Mouse (Mus musculus): ENCODE measurements around the gene Slc25a44. TPM values are rescaled to one million over a fixed set of nuclear protein-coding genes. Genes with fewer than 3 reads are reported as not detected.

Gene Slc25a44
- polyA plus RNA-seq, 1 experiment = 25.4 TPM

DNA sequence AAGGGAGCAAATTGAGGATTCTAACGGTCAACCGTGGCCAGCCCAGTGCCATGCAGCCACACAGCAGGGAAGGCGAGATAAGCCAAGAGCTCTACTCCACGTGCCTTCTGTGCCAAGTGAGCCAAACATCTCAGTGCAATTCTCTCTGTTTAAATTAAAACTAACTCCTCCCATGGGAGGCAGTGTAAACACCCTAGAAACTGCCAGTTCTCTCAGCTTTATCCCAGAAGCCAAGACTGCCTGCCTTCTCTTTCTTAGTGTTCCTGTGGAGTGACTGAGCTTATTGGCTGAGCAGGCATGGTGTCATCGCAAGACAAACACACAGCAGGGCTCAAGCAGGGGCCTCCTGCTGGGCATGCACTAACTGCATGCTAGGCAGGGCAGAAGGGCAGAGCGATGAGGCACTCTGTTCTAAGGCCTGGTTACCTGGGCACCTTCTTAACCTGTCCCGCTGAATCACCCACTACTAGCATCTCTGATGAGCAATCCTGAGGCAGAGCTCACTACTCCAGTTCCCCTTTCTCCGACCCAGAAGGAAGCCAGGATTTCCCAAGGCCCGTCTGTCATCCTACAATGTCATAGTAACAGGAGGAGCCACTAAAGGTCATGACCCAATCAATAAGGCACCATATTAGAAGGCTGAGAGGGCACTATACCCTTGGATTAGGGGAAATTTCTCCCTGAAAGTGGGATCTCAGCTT, 2.8 kb downstream of the Slc25a44 start:
- 33% methylated on average over 9 of the region's 9 CpGs for WGBS

GRCm38 (mm10) chr3:88420771-88421170, 4.2 kb downstream of the Slc25a44 start:
- peaks cover 4% of the 10 kb centered on the region; the same call in 1 of the 2 replicates for H3K4me1 ChIP-seq (ENCODE audit: control insufficient read depth, insufficient read depth, low read length)
- TF ChIP-seq CTCF (IDR thresholded peaks at IDR 0.05; ENCODE audit: insufficient read depth, low read length) (no peak), POLR2A (IDR thresholded peaks at IDR 0.05; ENCODE audit: borderline replicate concordance, extremely low read depth, low read depth, low read length) (no peak)
- WGBS = 94% methylated on average over 19 of the region's 19 CpGs
- no peak for DNase-seq
- H3K4me3 ChIP-seq (replicated peaks; ENCODE audit: extremely low read depth, low read depth, low read length) = no peak overlapping the region

More for the DNA sequence above, 2.8 kb downstream of the Slc25a44 start:
- TF ChIP-seq POLR2A (IDR thresholded peaks at IDR 0.05; ENCODE audit: borderline replicate concordance, extremely low read depth, low read depth, low read length) = peak; percentile 30; the same call in 1 of the 2 replicates
- 0 out of 2 replicates have a peak, but pooled peaks have one; percentile 9 for TF ChIP-seq CTCF (IDR thresholded peaks at IDR 0.05; ENCODE audit: insufficient read depth, low read length)
- Histone ChIP-seq H3K4me1 (ENCODE audit: control insufficient read depth, insufficient read depth, low read length) (peaks cover 4% of the 10 kb centered on the region; the same call in 1 of the 2 replicates), H3K4me3 (replicated peaks; ENCODE audit: extremely low read depth, low read depth, low read length) (no peak overlapping the region)
- DNase-seq = peak; percentile 45

DNA sequence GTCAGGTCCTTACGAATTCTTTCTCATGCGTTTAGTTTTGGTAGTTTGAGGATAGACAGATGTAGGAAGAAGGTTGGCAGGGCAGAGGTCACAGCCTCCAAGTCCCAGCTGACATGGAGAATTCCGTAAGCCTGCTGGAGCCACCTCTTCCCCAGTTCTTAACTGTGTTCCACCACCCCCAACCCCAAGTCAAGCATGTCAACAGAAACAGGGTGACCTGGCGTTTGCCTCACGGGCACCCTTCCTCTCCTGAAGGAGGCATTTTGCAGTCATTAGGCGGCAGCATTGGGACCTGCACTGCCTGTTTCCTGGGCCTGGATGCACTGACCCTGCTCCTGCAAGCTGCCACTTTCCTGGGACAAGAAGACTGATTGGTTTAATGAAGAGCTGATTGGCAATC, 6.9 kb downstream of the Slc25a44 start:
- 77% methylated on average over 6 of the region's 6 CpGs for WGBS
- H3K4me1 ChIP-seq (ENCODE audit: control insufficient read depth, insufficient read depth, low read length) = no peaks in the 10 kb centered on the region
- TF ChIP-seq POLR2A (IDR thresholded peaks at IDR 0.05; ENCODE audit: borderline replicate concordance, extremely low read depth, low read depth, low read length) (no peak), CTCF (IDR thresholded peaks at IDR 0.05; ENCODE audit: insufficient read depth, low read length) (no peak)
- DNase-seq = no peak
- H3K4me3 ChIP-seq (replicated peaks; ENCODE audit: extremely low read depth, low read depth, low read length) = no peak overlapping the region

DNA sequence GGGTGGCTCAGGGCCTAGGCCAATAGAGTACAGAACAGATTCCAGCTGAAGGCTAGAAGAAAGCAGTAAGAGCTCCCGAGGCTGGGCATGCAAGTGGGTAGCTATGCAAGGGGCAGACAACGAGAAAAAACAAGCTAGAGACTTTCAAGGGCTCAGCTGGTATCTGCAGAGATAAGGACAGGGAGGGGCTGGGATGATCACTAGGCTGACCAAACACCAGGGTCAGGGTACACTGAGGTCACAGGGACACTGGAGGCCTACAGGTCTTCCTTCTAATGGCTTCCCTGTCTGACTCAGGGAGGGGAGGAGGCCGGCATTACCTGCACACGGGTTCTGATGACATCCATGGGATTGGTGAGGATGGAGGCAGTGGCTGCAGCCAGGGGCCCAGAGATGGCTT, 9.3 kb downstream of the Slc25a44 start:
- Histone ChIP-seq H3K4me3 (replicated peaks; ENCODE audit: extremely low read depth, low read depth, low read length) (no peak overlapping the region), H3K4me1 (ENCODE audit: control insufficient read depth, insufficient read depth, low read length) (0 out of 2 replicates have a peak, but pooled peaks cover 3% of the 10 kb centered on the region)
- DNase-seq = no peak
- 67% methylated on average over 4 of the region's 4 CpGs for WGBS
- no peak for TF ChIP-seq CTCF (IDR thresholded peaks at IDR 0.05; ENCODE audit: insufficient read depth, low read length)
- no peak for TF ChIP-seq POLR2A (IDR thresholded peaks at IDR 0.05; ENCODE audit: borderline replicate concordance, extremely low read depth, low read depth, low read length)

DNA sequence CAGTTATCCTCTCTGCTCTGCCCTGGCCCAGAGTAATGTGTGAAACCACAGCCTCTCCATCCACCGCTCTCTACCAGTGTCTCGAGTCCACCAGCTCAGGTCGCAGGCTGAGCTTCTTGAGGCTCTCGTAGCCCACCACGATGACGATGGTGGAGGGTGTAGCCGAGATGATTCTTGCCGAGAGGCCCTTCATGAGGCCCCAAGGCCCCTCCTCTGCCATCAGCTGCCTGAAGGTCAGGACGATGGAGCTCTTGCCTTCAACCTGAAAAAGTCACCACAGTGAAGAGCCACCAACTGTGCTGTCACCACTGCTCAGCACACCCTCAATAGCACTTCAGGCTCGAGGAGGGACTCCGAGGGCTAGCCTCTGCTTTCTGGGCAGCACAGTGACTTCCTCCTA, 12.3 kb downstream of the Slc25a44 start:
- WGBS = 82% methylated on average over 11 of the region's 11 CpGs
- no peak for TF ChIP-seq CTCF (IDR thresholded peaks at IDR 0.05; ENCODE audit: insufficient read depth, low read length)
- no peak for TF ChIP-seq POLR2A (IDR thresholded peaks at IDR 0.05; ENCODE audit: borderline replicate concordance, extremely low read depth, low read depth, low read length)
- Histone ChIP-seq H3K4me1 (ENCODE audit: control insufficient read depth, insufficient read depth, low read length) (peaks cover 7% of the 10 kb centered on the region), H3K4me3 (replicated peaks; ENCODE audit: extremely low read depth, low read depth, low read length) (no peak overlapping the region)
- no peak for DNase-seq

DNA sequence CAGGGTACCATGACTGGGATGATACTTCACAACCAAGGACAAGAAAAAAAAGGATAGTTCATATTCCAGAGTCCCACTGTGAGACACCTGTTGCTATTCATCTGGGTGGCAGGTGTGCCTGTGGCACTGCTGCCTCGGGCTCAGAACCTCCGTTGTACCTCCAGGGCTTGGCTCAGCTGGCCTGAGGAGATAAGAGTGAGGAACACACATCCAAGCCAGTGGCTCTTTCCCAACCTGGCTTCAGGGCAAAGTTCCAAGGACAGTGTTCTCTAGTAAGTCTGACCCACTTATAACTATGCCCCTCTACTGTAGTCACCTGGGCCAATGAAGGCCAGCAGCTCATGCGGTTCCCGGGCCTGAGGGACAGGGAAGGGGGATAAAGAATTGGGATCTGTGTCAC, 13.3 kb downstream of the Slc25a44 start:
- H3K4me1 ChIP-seq (ENCODE audit: control insufficient read depth, insufficient read depth, low read length) = peaks cover 7% of the 10 kb centered on the region
- no peak overlapping the region for H3K4me3 ChIP-seq (replicated peaks; ENCODE audit: extremely low read depth, low read depth, low read length)
- no peak for DNase-seq
- 76% methylated on average over 4 of the region's 4 CpGs for WGBS
- TF ChIP-seq CTCF (IDR thresholded peaks at IDR 0.05; ENCODE audit: insufficient read depth, low read length) (no peak), POLR2A (IDR thresholded peaks at IDR 0.05; ENCODE audit: borderline replicate concordance, extremely low read depth, low read depth, low read length) (no peak)

GRCm38 (mm10) chr3:88410645-88411031, 14.3 kb downstream of the Slc25a44 start:
- peaks cover 7% of the 10 kb centered on the region for H3K4me1 ChIP-seq (ENCODE audit: control insufficient read depth, insufficient read depth, low read length)
- DNase-seq = peak; percentile 27
- peak overlapping the region; percentile 35 for H3K4me3 ChIP-seq (replicated peaks; ENCODE audit: extremely low read depth, low read depth, low read length)
- WGBS = 19% methylated on average over 7 of the region's 7 CpGs
- no peak for TF ChIP-seq POLR2A (IDR thresholded peaks at IDR 0.05; ENCODE audit: borderline replicate concordance, extremely low read depth, low read depth, low read length)
- no peak for TF ChIP-seq CTCF (IDR thresholded peaks at IDR 0.05; ENCODE audit: insufficient read depth, low read length)

- peak; percentile 92 for DNase-seq
- TF ChIP-seq POLR2A (IDR thresholded peaks at IDR 0.05; ENCODE audit: borderline replicate concordance, extremely low read depth, low read depth, low read length) (peak; percentile 95), CTCF (IDR thresholded peaks at IDR 0.05; ENCODE audit: insufficient read depth, low read length) (no peak)
- H3K4me3 ChIP-seq (replicated peaks; ENCODE audit: extremely low read depth, low read depth, low read length) = peak within 1 kb of the TSS; percentile 99
- peaks cover 7% of the 10 kb centered on the region for H3K4me1 ChIP-seq (ENCODE audit: control insufficient read depth, insufficient read depth, low read length)
- WGBS = under 1% methylated on average over 54 of the region's 54 CpGs
Observed at GRCm38 (mm10) chr3:88409741-88410644, 14.9 kb downstream of the Slc25a44 start, which contains the start of gene Pmf1. Gene Pmf1, minus strand, starts transcription at chr3:88410331.

DNA sequence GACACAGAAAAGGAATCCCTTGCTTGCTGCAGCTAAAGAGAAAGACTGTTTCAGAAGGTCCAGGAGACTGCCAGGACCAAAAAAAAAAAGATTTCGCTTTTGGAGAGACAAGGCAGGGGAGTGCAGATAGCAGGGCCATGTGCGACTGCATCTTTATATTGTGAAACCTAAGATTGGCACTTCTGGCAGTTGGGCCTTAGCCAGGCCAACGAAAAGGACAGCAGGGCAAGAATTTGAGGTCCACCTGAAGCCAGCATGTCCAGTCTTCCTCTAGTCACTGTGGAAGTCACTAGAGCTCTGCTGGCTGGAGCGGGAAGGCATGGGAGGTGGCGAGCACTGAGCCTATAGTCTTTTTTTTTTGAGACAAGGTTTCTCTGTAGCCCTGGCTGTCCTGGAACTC, 16.0 kb downstream of the Slc25a44 start:
- Histone ChIP-seq H3K4me1 (ENCODE audit: control insufficient read depth, insufficient read depth, low read length) (peaks cover 7% of the 10 kb centered on the region), H3K4me3 (replicated peaks; ENCODE audit: extremely low read depth, low read depth, low read length) (no peak overlapping the region)
- TF ChIP-seq POLR2A (IDR thresholded peaks at IDR 0.05; ENCODE audit: borderline replicate concordance, extremely low read depth, low read depth, low read length) (no peak), CTCF (IDR thresholded peaks at IDR 0.05; ENCODE audit: insufficient read depth, low read length) (no peak)
- WGBS = 43% methylated on average over 5 of the region's 5 CpGs
- DNase-seq = no peak

Data from lung, adult 2 months (tissue).